Mouse (Mus musculus) stomach, embryonic 15.5 days (tissue): ENCODE measurements at regions not wholly inside any gene's neighbourhood (a gene's known extent, or its start where the extent isn't known, plus 50 kb on each side); places are given as distances from the start of the nearest gene placed in this dataset.

Experiments
- ATAC-seq: fragments of 200-750 bp; cut with Nextera tagmentation; 2 replicates; pipeline ENCODE4 v1.8.0; 2017; ENCODE audit warnings: low read depth, moderate number of reproducible peaks, moderate TSS enrichment; ENCODE audit not compliant: insufficient read depth, low FRiP score
- H3K27ac ChIP-seq: fragments of 300-500 bp; sonication (generic); 2 replicates; pipeline ENCODE4 v1.5.1; 2015; ENCODE audit warnings: mild to moderate bottlenecking, inconsistent platforms
- H3K27me3 ChIP-seq: fragments of 300-500 bp; sonication (generic); replicated peaks from 2 replicates; pipeline ENCODE4 v1.6.1; 2015; ENCODE audit warnings: inconsistent platforms
- H3K36me3 ChIP-seq: fragments of 300-500 bp; sonication (generic); 2 replicates; pipeline ENCODE4 v1.6.1; 2015; ENCODE audit warnings: inconsistent platforms
- H3K4me1 ChIP-seq: fragments of 300-500 bp; sonication (generic); 2 replicates; pipeline ENCODE4 v1.6.1; 2015; ENCODE audit warnings: inconsistent platforms
- H3K4me2 ChIP-seq: fragments of 300-500 bp; sonication (generic); 2 replicates; pipeline ENCODE4 v1.6.1; 2015; ENCODE audit warnings: mild to moderate bottlenecking, inconsistent platforms
- H3K4me3 ChIP-seq: fragments of 300-500 bp; sonication (generic); replicated peaks from 2 replicates; pipeline ENCODE4 v1.5.1; 2015; ENCODE audit warnings: inconsistent platforms
- H3K9ac ChIP-seq: fragments of 300-500 bp; sonication (generic); 2 replicates; pipeline ENCODE4 v1.6.1; 2015; ENCODE audit warnings: inconsistent platforms
- H3K9me3 ChIP-seq: fragments of 300-500 bp; sonication (generic); 2 replicates; pipeline ENCODE4 v1.6.1; 2016; ENCODE audit warnings: inconsistent platforms
- WGBS: fragments of 180-500 bp; shearing (Covaris S2); methylation state at CpG from one replicate; pipeline ENCODE4 v1.1.7; 2015; 5-methylcytosine and 5-hydroxymethylcytosine counted together

DNA sequence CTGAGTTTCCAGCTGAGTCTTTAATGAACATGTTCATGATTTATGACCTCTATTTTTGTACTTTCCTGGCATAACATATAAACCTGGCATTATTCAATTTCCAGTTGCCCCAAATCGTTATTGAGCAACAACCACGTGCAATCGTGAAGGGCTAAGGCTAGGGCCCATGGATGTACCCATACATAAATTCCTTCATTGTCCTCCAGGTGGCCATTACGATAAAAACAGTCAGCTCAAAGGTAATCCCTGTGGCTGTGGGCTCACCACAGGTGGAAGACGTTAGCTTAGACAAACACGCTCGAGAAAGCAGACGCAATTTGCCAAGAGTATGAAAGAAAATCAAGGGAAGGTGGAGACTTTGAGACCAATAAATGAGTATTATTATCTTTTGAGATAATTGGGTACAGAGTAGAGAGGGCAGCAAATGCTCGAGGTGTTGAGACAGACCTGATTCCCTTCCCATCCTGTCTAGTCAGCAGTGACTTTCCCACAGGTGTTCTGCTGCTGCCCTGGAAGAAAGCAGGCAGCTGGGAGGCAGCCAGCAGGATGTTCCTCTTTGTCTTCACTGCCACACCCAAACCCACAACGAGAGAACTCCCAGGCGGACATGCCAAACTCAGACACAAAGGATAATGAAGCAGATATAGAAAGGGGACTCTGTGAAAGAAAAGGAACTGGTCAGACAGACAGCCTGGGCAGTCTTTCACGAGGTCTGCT lies 2205.4 kb upstream of the Gm7489 start:
- H3K4me2 ChIP-seq = no peak overlapping the region
- ATAC-seq = no peak

DNA sequence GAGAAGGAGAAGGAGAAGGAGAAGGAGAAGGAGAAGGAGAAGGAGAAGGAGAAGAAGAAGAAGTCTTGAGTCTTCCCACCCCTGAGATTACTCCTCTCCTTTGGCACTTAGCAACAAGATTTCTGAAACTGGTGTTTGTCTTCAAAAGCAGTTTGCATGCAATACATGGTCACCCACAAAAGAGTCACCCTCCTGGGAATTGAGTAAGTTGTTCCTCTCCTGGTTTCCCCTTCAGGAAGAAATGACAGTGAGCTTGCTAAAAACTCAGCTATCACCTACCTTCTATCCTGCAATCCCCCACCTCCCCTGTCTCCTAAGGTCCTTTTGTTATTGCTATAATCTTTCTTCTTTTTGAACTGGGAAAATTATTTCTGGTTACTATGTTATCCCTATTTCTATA lies 2204.2 kb upstream of the Gm7489 start:
- Histone ChIP-seq H3K36me3 (no peaks in the 10 kb centered on the region), H3K4me3 (no peak overlapping the region)
- ATAC-seq = no peak

More for the DNA sequence above, 2205.4 kb upstream of the Gm7489 start:
- Histone ChIP-seq H3K9me3 (no peaks in the 10 kb centered on the region), H3K36me3 (no peaks in the 10 kb centered on the region), H3K27ac (no peak overlapping the region), H3K4me1 (no peaks in the 10 kb centered on the region), H3K4me3 (no peak overlapping the region), H3K27me3 (no peaks in the 10 kb centered on the region), H3K9ac (no peak overlapping the region)
- WGBS = 50% methylated on average over 12 of the region's 12 CpGs

DNA sequence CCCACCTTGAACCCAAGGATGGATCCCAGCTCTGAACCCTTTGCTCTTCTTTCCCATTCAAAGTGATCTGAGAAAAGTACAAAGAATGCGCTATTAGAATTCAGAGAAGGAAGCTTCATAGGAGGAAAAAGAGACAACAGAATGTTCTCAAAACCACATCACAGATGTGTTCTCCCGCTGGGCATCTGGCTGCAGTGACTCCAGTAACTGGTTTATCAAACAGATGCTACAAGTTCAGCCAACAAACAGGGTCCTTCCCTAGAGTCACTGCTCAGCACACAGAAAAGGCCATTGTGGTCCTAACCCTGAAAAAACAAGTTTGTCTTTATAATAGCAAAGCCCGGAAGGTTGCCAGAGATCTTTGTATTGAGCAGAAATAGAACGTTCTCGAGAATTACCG lies 2203.5 kb upstream of the Gm7489 start:
- WGBS = 82% methylated on average over 6 of the region's 6 CpGs
- Histone ChIP-seq H3K9ac (no peak overlapping the region), H3K4me1 (no peaks in the 10 kb centered on the region), H3K27ac (no peak overlapping the region), H3K36me3 (no peaks in the 10 kb centered on the region), H3K4me3 (no peak overlapping the region), H3K4me2 (no peak overlapping the region), H3K27me3 (no peaks in the 10 kb centered on the region), H3K9me3 (no peaks in the 10 kb centered on the region)
- no peak for ATAC-seq

More for the DNA sequence above, 2204.2 kb upstream of the Gm7489 start:
- no peaks in the 10 kb centered on the region for H3K27me3 ChIP-seq
- no peaks in the 10 kb centered on the region for H3K9me3 ChIP-seq
- no peaks in the 10 kb centered on the region for H3K4me1 ChIP-seq
- H3K4me2 ChIP-seq = no peak overlapping the region
- no peak overlapping the region for H3K27ac ChIP-seq
- H3K9ac ChIP-seq = no peak overlapping the region

DNA sequence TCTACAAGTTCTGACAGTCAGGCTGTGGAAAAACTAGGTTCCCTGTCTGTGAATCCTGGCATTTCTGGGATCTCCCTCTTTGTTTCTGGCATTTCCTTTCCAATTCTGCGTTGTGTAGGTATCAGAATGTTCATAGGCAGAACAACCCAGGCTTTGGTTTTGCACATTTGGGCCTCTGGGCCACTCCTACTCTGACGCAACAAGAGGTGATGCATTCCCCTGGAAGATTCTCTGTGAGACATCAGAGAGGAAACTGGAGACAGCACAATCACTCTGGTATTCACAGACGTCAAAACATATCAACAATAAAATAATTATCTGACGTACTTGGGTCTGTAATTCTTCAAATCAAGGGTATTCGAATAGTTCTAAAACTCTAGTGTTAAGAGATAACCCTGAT lies 2202.4 kb upstream of the Gm7489 start:
- 59% methylated on average over 5 of the region's 5 CpGs for WGBS
- H3K4me3 ChIP-seq = no peak overlapping the region
- H3K4me2 ChIP-seq = no peak overlapping the region
- H3K27me3 ChIP-seq = no peaks in the 10 kb centered on the region
- H3K9ac ChIP-seq = no peak overlapping the region
- no peak for ATAC-seq
- no peaks in the 10 kb centered on the region for H3K4me1 ChIP-seq
- no peaks in the 10 kb centered on the region for H3K9me3 ChIP-seq
- H3K27ac ChIP-seq = no peak overlapping the region
- H3K36me3 ChIP-seq = no peaks in the 10 kb centered on the region

DNA sequence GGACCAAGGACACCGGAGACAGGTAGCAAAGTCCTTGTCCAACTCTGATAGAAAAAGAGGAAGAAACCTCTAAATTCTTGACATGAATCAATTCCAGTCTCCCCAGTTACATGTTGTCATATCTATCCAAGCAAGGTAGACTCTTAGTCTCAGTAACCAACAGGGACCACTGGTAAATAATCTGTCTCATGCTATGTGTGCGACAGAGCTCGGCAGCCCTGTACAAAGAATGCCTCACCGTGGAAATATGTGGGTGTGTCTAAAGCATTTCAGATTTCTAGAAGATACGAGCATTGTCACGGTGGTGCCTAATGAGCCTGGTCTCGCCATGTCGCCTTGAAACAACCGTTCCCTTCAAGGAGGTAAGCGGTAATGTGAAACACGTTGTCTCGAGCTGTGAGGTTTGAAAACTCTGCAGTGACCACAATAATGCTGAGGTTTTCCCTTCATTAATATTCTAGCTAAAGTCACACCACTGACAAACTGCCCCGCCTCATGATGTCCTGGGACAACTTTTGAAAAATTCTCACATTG lies 2197.6 kb upstream of the Gm7489 start:
- Histone ChIP-seq H3K9ac (no peak overlapping the region), H3K4me3 (no peak overlapping the region), H3K27ac (no peak overlapping the region), H3K9me3 (no peaks in the 10 kb centered on the region), H3K4me2 (no peak overlapping the region), H3K4me1 (no peaks in the 10 kb centered on the region), H3K36me3 (no peaks in the 10 kb centered on the region), H3K27me3 (no peaks in the 10 kb centered on the region)
- WGBS = 87% methylated on average over 13 of the region's 13 CpGs
- ATAC-seq = no peak

DNA sequence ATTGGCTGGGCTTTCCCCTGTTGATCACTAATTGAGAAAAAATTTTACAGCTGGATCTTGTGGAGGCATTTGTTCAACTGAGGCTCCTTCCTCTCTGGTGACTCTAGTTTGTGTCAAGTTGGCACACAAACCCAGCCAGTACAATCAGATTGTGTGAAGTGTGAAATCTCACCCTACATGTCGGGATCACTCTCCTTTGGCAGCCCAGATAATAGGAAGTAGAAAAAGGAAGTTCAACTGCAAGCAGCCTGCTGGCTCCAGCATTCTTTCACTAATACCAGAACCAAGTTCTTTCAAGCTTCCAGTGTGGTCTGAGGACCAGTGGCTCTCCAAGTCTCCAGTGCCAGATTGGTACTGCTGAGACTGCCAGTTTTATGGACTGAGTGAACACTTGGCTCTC lies 2195.2 kb upstream of the Gm7489 start:
- Histone ChIP-seq H3K9ac (no peak overlapping the region), H3K4me3 (no peak overlapping the region), H3K27me3 (no peaks in the 10 kb centered on the region), H3K27ac (no peak overlapping the region), H3K4me1 (no peaks in the 10 kb centered on the region), H3K4me2 (no peak overlapping the region), H3K36me3 (no peaks in the 10 kb centered on the region), H3K9me3 (no peaks in the 10 kb centered on the region)
- 81% methylated on average over 1 of the region's 1 CpGs for WGBS
- ATAC-seq = no peak

DNA sequence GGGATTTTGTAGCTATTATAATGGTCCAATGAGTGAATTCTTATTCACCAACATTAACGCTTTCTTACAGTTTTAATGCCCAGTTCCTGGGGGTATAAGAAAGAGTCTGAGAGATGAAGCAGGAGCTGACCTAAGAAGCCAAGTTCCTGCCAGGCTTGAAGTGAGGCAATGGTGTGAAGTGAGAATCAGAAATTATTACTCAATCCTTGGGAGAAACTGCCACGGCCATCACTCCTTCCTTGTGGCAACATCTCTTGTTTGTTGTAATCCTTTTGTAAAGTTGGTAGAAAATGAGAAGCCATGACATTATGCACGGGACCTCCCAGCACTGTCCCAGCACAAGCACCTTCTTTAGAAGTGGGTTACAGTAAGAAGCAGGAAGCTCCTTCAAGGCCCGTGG lies 2192.0 kb upstream of the Gm7489 start:
- Histone ChIP-seq H3K27me3 (no peaks in the 10 kb centered on the region), H3K4me1 (no peaks in the 10 kb centered on the region), H3K36me3 (no peaks in the 10 kb centered on the region), H3K4me2 (no peak overlapping the region), H3K9ac (no peak overlapping the region), H3K4me3 (no peak overlapping the region), H3K9me3 (no peaks in the 10 kb centered on the region), H3K27ac (no peak overlapping the region)
- WGBS = 80% methylated on average over 4 of the region's 4 CpGs
- ATAC-seq = no peak

DNA sequence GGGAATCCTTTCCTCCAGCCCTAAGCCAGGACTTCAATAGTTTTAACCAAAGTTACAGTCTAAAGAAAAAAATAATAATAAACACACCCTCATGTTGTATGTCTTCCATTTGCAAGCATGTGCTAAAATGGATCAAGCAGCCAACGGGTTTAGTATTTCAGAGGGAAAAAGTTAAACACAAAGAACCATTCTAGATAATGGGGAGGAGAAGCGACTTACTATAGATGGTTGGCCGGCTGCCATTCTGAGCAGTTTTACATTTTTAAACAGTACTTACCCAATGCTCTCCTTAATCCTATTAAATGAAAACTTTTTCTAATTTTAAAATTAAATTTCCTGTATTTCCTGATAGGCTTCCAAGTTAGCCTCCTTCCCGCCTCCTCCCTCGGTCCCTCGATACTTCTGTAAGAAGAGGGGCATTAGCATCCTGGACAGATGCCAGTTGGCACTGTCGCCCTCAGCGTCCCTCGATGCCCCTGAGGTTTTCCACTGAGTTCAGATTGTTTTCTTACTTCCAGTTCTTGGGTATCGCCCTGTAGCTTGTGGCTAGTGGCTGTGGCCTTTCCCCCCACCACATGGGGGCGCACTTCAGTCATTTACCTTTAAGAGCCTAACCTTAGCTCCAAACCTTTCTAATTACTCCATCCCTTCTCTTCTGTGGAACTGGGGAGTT lies 2188.2 kb upstream of the Gm7489 start:
- Histone ChIP-seq H3K27ac (no peak overlapping the region), H3K27me3 (no peaks in the 10 kb centered on the region), H3K9me3 (no peaks in the 10 kb centered on the region), H3K9ac (no peak overlapping the region), H3K4me3 (no peak overlapping the region), H3K4me2 (no peak overlapping the region), H3K4me1 (no peaks in the 10 kb centered on the region), H3K36me3 (no peaks in the 10 kb centered on the region)
- 45% methylated on average over 11 of the region's 11 CpGs for WGBS
- ATAC-seq = no peak

DNA sequence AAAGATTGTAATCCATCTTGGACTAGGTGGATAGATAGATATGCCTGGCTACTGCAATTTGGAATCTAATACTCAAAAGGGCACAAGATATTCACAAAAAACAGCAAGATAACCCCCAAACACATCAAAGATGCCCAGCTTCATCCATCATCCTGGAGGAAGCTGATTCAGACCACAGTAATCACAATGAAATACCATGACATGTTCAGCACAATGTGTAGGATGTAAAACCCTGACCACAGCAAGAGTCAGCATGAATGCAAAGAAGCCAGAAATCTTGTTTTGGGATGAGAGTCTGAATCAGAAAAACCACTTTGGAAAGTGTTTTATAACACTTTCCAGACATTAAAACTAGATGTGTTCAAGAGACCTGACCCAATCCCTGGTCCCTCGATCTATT lies 2180.5 kb upstream of the Gm7489 start:
- Histone ChIP-seq H3K4me3 (no peak overlapping the region), H3K4me2 (no peak overlapping the region), H3K27ac (no peak overlapping the region), H3K27me3 (no peaks in the 10 kb centered on the region), H3K9ac (no peak overlapping the region), H3K36me3 (no peaks in the 10 kb centered on the region), H3K9me3 (no peaks in the 10 kb centered on the region), H3K4me1 (no peaks in the 10 kb centered on the region)
- no peak for ATAC-seq
- WGBS = 91% methylated on average over 1 of the region's 1 CpGs

DNA sequence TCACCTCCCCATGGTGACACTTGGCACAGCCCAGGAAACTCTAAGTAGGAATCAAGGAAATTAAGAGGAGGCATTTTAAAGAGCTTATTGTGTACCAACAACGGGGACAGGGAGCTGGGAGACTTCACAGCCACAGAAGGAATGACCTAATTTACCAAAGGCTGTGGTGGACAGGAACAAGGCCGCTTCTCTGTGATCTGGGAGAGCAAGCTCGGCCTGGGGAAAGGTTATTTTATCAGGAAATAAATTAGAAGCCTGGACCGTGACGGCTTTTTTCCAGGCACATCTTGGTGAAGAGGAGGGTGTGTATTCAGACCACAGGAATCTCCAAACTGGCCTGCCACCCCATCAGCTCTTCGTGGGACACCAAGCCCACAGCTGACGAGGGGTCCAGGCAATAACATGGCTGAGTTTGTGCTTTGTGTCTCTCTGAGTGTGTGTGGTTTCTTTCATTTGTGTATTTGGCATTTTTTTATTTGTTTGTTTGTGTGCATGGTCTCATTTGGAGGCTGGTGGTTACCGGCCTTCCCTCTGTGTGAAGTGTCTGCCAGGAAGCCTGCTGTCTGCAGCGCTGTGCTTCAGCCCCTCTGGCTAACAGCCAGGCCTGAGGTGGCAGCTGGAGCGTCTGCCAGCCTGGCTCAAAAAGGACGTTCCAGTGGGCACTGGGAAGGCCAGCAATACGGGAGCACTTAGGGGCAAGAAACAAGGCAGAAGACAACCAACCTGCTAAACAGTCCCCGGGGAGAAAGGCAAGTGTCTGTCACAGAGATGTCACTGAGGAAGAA lies 2174.6 kb upstream of the Gm7489 start:
- WGBS = 54% methylated on average over 13 of the region's 13 CpGs
- no peak overlapping the region for H3K4me2 ChIP-seq
- H3K36me3 ChIP-seq = no peaks in the 10 kb centered on the region
- no peaks in the 10 kb centered on the region for H3K4me1 ChIP-seq
- no peak overlapping the region for H3K27ac ChIP-seq
- no peaks in the 10 kb centered on the region for H3K9me3 ChIP-seq
- no peak overlapping the region for H3K9ac ChIP-seq
- no peak overlapping the region for H3K4me3 ChIP-seq
- no peak for ATAC-seq
- H3K27me3 ChIP-seq = no peaks in the 10 kb centered on the region

DNA sequence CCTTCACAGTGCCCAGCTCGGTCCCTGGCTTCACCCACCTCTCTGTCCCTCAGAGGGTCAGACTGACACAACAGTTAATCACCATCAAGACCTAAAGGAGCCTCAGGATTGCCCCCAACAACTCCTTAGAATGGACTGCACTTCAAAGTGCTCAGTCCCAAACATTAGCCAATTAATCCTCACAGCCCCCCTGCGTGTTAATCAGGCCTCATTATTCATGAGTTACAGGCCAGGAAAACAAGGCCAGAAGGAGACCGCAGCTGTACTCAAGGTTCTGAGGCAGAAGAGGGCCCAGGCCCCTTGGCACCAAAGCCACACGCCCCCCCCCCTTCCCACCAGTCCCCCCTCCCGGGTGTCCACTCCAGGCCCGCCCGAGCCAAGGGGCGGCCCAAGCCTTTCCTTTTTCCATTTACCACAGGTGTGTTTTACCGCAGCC lies 2163.8 kb upstream of the Gm7489 start:
- H3K4me1 ChIP-seq = no peaks in the 10 kb centered on the region
- no peak overlapping the region for H3K4me2 ChIP-seq
- ATAC-seq = no peak
- no peaks in the 10 kb centered on the region for H3K9me3 ChIP-seq
- no peak overlapping the region for H3K9ac ChIP-seq
- 35% methylated on average over 9 of the region's 9 CpGs for WGBS
- H3K27ac ChIP-seq = no peak overlapping the region
- H3K36me3 ChIP-seq = no peaks in the 10 kb centered on the region
- H3K27me3 ChIP-seq = no peaks in the 10 kb centered on the region
- no peak overlapping the region for H3K4me3 ChIP-seq

DNA sequence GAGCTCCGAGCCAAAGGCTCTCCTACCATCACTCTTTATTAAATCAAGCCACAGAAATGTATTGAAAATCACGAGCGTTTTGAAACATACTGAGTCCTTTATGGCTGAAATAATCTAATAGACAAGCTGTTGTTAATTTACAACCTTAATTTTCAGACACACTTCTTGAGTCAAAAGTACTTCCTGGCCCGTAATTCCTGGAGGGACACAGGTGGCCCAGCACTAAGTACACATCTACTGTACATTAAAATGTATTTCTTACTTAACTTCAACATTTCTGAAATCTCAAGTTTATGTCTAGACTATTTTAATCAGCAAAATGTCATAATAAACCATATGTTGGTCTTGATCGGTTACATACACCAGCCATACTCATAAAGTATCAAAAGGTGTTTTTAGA lies 2163.3 kb upstream of the Gm7489 start:
- H3K27me3 ChIP-seq = no peaks in the 10 kb centered on the region
- 55% methylated on average over 5 of the region's 5 CpGs for WGBS
- H3K36me3 ChIP-seq = no peaks in the 10 kb centered on the region
- ATAC-seq = no peak
- H3K4me2 ChIP-seq = no peak overlapping the region
- no peaks in the 10 kb centered on the region for H3K4me1 ChIP-seq
- no peak overlapping the region for H3K9ac ChIP-seq
- no peaks in the 10 kb centered on the region for H3K9me3 ChIP-seq
- no peak overlapping the region for H3K27ac ChIP-seq
- no peak overlapping the region for H3K4me3 ChIP-seq
